ENCODE assay signal across 8 mouse cellular contexts in genomic region chr11:88620158-88620973, GRCm38 (mm10).
DNase-seq lines count a peak whose midpoint lies in the region; ATAC-seq and TF ChIP-seq lines count a peak whose summit lies in the region.

No protein-coding gene starts in this region.

- no peak overlapping the region for H3K4me2 ChIP-seq in embryonic facial prominence, embryonic 12.5 days (replicated peaks)
- peak overlapping the region; percentile 42 for H3K4me2 ChIP-seq in heart, embryonic 11.5 days
- peak overlapping the region; percentile 43; the same call in 1 of the 2 replicates for H3K4me2 ChIP-seq in kidney, postnatal 0 days (ENCODE audit: low read length)
- no peak overlapping the region; the same call in 1 of the 2 replicates for H3K4me2 ChIP-seq in liver, embryonic 11.5 days
- H3K4me2 ChIP-seq in neural tube, embryonic 15.5 days: no peak overlapping the region

- H3K4me1 ChIP-seq in embryonic facial prominence, embryonic 12.5 days: peaks cover 47% of the 10 kb centered on the region
- peaks cover 69% of the 10 kb centered on the region for H3K4me1 ChIP-seq in heart, embryonic 11.5 days (ENCODE audit: control insufficient read depth, insufficient read depth, low read length)
- H3K4me1 ChIP-seq in kidney, postnatal 0 days (replicated peaks; ENCODE audit: insufficient read depth, low read length): peaks cover 76% of the 10 kb centered on the region
- peaks cover 46% of the 10 kb centered on the region for H3K4me1 ChIP-seq in liver, embryonic 11.5 days (replicated peaks; ENCODE audit: control insufficient read depth, insufficient read depth, low read length)
- H3K4me1 ChIP-seq in neural tube, embryonic 15.5 days: peaks cover 76% of the 10 kb centered on the region

- DNase-seq in spleen, adult 18-20 months: peak; percentile 57 to 58
- DNase-seq in spleen, postnatal 4 days (ENCODE audit: low spot score in 2 of 2): no peak
- peak; percentile 92 for DNase-seq in kidney, postnatal 0 days (ENCODE audit: low spot score)
- no peak for DNase-seq in liver, embryonic 11.5 days (ENCODE audit: low spot score)
- DNase-seq in adrenal gland, postnatal 4 days (ENCODE audit: low spot score in 2 of 2): no peak

- H3K9ac ChIP-seq in embryonic facial prominence, embryonic 12.5 days: no peak overlapping the region
- no peak overlapping the region for H3K9ac ChIP-seq in heart, embryonic 11.5 days (ENCODE audit: low read depth, low read length)
- H3K9ac ChIP-seq in kidney, postnatal 0 days (ENCODE audit: low read depth, low read length): no peak overlapping the region
- H3K9ac ChIP-seq in liver, embryonic 11.5 days (ENCODE audit: low read depth, low read length): no peak overlapping the region
- H3K9ac ChIP-seq in neural tube, embryonic 15.5 days (replicated peaks): no peak overlapping the region

- 11% methylated on average over 15 of the region's 15 CpGs for WGBS in embryonic facial prominence, embryonic 12.5 days
- 13% methylated on average over 15 of the region's 15 CpGs for WGBS in heart, embryonic 11.5 days (ENCODE audit: insufficient replicate concordance)
- 11% methylated on average over 15 of the region's 15 CpGs for WGBS in kidney, postnatal 0 days
- WGBS in liver, embryonic 11.5 days: 36% methylated on average over 15 of the region's 15 CpGs
- WGBS in neural tube, embryonic 15.5 days: 22% methylated on average over 15 of the region's 15 CpGs

- TF ChIP-seq CTCF in kidney, postnatal 0 days (IDR thresholded peaks at IDR 0.05; ENCODE audit: low read depth): peak; percentile 55

- ATAC-seq in embryonic facial prominence, embryonic 12.5 days (ENCODE audit: insufficient number of reproducible peaks, insufficient read depth, low FRiP score, low TSS enrichment): no peak
- no peak for ATAC-seq in heart, embryonic 11.5 days (replicated peaks; ENCODE audit: insufficient number of reproducible peaks, low FRiP score, low TSS enrichment)
- peak; percentile 47; the same call in 1 of the 2 replicates for ATAC-seq in kidney, postnatal 0 days (replicated peaks; ENCODE audit: low FRiP score, low read depth)
- no peak for ATAC-seq in liver, embryonic 11.5 days (replicated peaks; ENCODE audit: low FRiP score)
- ATAC-seq in neural tube, embryonic 15.5 days (ENCODE audit: low FRiP score): no peak

- H3K9me3 ChIP-seq in embryonic facial prominence, embryonic 12.5 days: no peaks in the 10 kb centered on the region
- no peaks in the 10 kb centered on the region for H3K9me3 ChIP-seq in heart, embryonic 11.5 days (replicated peaks; ENCODE audit: control insufficient read depth, low read length)
- no peaks in the 10 kb centered on the region for H3K9me3 ChIP-seq in kidney, postnatal 0 days (replicated peaks; ENCODE audit: low read length)
- no peaks in the 10 kb centered on the region for H3K9me3 ChIP-seq in liver, embryonic 11.5 days (ENCODE audit: control insufficient read depth, low read length)
- H3K9me3 ChIP-seq in neural tube, embryonic 15.5 days (replicated peaks): no peaks in the 10 kb centered on the region

- H3K4me3 ChIP-seq in embryonic facial prominence, embryonic 12.5 days: no peak overlapping the region
- H3K4me3 ChIP-seq in heart, embryonic 11.5 days (ENCODE audit: low read depth, low read length): no peak overlapping the region
- no peak overlapping the region for H3K4me3 ChIP-seq in kidney, postnatal 0 days (replicated peaks; ENCODE audit: low read depth, low read length)
- no peak overlapping the region for H3K4me3 ChIP-seq in liver, embryonic 11.5 days (ENCODE audit: low read depth, low read length)
- H3K4me3 ChIP-seq in neural tube, embryonic 15.5 days (replicated peaks): no peak overlapping the region

- 0 out of 2 replicates have a peak, but pooled peaks cover 3% of the 10 kb centered on the region for H3K36me3 ChIP-seq in embryonic facial prominence, embryonic 12.5 days
- H3K36me3 ChIP-seq in heart, embryonic 11.5 days (ENCODE audit: control insufficient read depth, insufficient read depth, low read length): no peaks in the 10 kb centered on the region
- H3K36me3 ChIP-seq in kidney, postnatal 0 days (ENCODE audit: insufficient read depth, low read length): no peaks in the 10 kb centered on the region
- H3K36me3 ChIP-seq in liver, embryonic 11.5 days (ENCODE audit: control insufficient read depth, insufficient read depth, low read length): no peaks in the 10 kb centered on the region
- no peaks in the 10 kb centered on the region for H3K36me3 ChIP-seq in neural tube, embryonic 15.5 days

- no peaks in the 10 kb centered on the region for H3K27me3 ChIP-seq in embryonic facial prominence, embryonic 12.5 days
- no peaks in the 10 kb centered on the region for H3K27me3 ChIP-seq in heart, embryonic 11.5 days (ENCODE audit: control insufficient read depth, insufficient read depth, low read length)
- no peaks in the 10 kb centered on the region for H3K27me3 ChIP-seq in kidney, postnatal 0 days (ENCODE audit: insufficient read depth, low read length)
- no peaks in the 10 kb centered on the region for H3K27me3 ChIP-seq in liver, embryonic 11.5 days (replicated peaks; ENCODE audit: control insufficient read depth, insufficient read depth, low read length)
- no peaks in the 10 kb centered on the region for H3K27me3 ChIP-seq in neural tube, embryonic 15.5 days (replicated peaks)

- peak overlapping the region; percentile 38; the same call in 1 of the 2 replicates for H3K27ac ChIP-seq in embryonic facial prominence, embryonic 12.5 days
- H3K27ac ChIP-seq in heart, embryonic 11.5 days (ENCODE audit: low read depth, low read length): peak overlapping the region; percentile 67
- H3K27ac ChIP-seq in kidney, postnatal 0 days: peak overlapping the region; percentile 88
- 0 out of 2 replicates have a peak overlapping the region, but pooled peaks have one; percentile 17 for H3K27ac ChIP-seq in liver, embryonic 11.5 days (ENCODE audit: low read depth, low read length)
- peak overlapping the region; percentile 30; the same call in 1 of the 2 replicates for H3K27ac ChIP-seq in neural tube, embryonic 15.5 days (replicated peaks)

Comparison
In these comparisons a context has a peak if more than half of its experiments do, and no peak if none do; other contexts are left out.
1. DNase-seq: peak in spleen, adult 18-20 months (2 of 2) and kidney, postnatal 0 days (single experiment); none in spleen, postnatal 4 days (0 of 2), liver, embryonic 11.5 days (single experiment) and adrenal gland, postnatal 4 days (0 of 2).
2. H3K27ac ChIP-seq: peak in every context shown above with its lines; median percentile 88 in kidney, postnatal 0 days; 67 in heart, embryonic 11.5 days; 38 in embryonic facial prominence, embryonic 12.5 days; 30 in neural tube, embryonic 15.5 days; 17 in liver, embryonic 11.5 days.
3. H3K4me2 ChIP-seq: peak in heart, embryonic 11.5 days (single experiment) and kidney, postnatal 0 days (single experiment); none in embryonic facial prominence, embryonic 12.5 days (single experiment), liver, embryonic 11.5 days (single experiment) and neural tube, embryonic 15.5 days (single experiment).